Mouse (Mus musculus): ENCODE results near the gene Aldh1a7. TPM values are rescaled to one million over a fixed set of nuclear protein-coding genes. Genes with fewer than 3 reads are reported as not detected.

Gene Aldh1a7
- polyA plus RNA-seq (2015; fragmentation: Nextera tagmentation; extraction: Ambion mirVana) = 2.2 and 6.4 TPM in 2 replicates

GRCm38 (mm10) chr19:20727381-20727780 lies at the start of gene Aldh1a7:
Gene Aldh1a7, minus strand, starts transcription at chr19:20727562.

Other genes with a start within 250 kb of the Aldh1a7 start
- 7.4 and 7.7 TPM in 2 replicates for gene Aldh1a1, start 234.8 kb downstream of the Aldh1a7 start, polyA plus RNA-seq (2015; fragmentation: Nextera tagmentation; extraction: Ambion mirVana)
- gene Tmc1, start 226.6 kb upstream of the Aldh1a7 start, polyA plus RNA-seq (2015; fragmentation: Nextera tagmentation; extraction: Ambion mirVana) = not detected in 2 replicates

All from skeletal muscle tissue, postnatal 0 days (tissue).